Mouse (Mus musculus) gastrocnemius, adult 8-10 months (tissue): ENCODE data around the gene Toe1. TPM values are rescaled to one million over a fixed set of nuclear protein-coding genes. Genes with fewer than 3 reads are reported as not detected.
A peak's percentile ranks its signal among the peaks of the same experiment; 100 is the strongest.
"Not testable (repeated sequence)": the region's sequence is repeated elsewhere in the genome, so short reads cannot be mapped to it uniquely, and the experiment has no call there.

ENCODE experiments used
- DNase-seq, 2 experiments: peaks; one replicate each; pipeline ENCODE4 v3.0.0; 2022; ENCODE audit warnings: low spot score in 2 of 2
- total RNA-seq, 4 experiments: library from RNA; stranded (reverse); gene quantifications; 2 replicates each; pipeline ENCODE4 v1.2.4; 2022

Gene Toe1
- 1 to 10 TPM; 4.1 to 6.1 (median 4.5) TPM for total RNA-seq

DNA sequence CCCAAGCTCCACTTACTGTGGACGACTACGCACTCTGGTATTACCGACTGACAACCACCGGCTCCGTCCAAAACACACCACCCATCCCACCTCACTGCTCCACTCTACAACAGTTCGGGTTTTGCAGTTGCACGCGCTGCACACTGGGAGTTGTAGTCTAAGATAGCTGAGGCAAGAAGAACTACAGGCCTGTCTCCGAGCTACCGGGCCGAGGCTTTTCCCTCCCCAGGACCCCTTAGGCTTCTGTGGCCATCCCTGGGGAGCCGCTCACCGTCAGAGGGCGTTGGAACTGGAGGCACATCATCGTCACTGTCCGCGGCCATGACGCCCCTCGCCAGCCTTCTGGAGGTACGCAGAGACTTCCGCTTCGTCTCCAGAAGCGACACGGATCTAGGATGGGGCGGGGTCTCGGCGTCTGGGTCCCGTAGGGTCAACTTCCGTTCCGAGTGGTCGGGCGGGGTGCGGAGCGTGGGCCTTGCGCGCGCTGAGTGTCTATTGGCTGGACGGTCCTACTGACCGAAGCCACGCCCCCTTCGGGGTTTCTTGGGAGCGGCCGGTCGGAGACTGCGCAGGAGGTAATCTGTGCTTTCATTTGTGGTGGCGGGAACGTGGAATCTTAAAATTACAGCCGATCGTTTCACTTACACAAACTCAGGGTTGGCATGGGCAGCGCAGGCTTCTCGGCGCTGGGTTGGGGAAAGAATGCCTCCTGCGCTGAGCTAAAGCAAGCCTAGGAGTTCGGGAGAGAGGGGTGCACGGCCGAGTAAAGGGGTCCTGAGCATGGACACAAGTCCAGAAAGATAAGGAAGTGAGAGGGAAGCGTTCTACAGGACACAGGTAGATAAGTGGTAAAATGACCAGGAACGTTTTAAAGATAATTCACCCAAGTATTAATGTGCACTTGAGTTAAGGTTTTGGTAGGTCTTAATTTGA lies at the start of gene Toe1, which contains the start of gene Mutyh:
Gene Toe1, minus strand, starts transcription at position 444 of the 933 bp plus-strand sequence.
Gene Mutyh, plus strand, starts transcription at position 527 of the 933 bp plus-strand sequence.
- DNase-seq: peak; percentile 84 to 92

DNA sequence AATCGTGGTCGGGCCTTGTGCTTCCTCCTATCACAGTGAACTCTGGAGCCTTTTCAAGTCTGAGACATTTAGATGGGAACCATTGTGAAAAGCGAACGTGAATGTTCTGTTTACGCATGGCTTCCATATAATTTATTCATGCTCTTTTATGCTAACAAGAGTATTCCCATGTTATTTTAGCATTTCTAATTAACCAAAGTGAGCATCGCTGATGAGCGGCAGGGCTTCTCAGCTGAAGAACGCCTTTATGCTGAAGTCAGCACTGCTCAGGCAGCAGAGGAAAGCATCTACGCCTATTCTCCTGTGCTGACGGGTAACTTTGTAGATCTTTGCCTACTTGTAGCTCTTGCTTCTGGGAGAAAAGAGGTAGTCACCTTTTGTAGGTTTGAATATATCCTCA lies 49.8 kb upstream of the Toe1 start:
- DNase-seq: no peak

- DNase-seq: no peak
Measured at GRCm38 (mm10) chr4:116854286-116854685, 46.8 kb upstream of the Toe1 start.

DNA sequence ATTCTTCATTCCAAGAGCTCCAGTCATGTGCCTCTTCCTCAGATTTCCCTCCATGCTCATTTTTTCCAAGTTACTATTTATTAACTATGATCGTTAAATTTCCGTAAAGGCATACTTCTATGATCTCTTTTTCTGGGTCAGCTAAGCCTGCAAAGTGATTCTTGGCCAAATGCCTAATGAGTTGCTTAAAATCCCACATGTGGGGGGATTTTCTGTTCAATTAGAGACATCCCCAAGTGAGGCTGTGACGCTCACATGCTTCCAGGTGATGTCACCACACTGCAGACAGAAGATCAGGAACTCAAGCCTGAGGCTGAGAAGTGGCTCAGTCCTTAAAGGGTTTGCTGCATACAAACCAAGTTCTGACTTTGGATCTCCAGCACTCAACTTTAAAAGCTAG lies 42.5 kb upstream of the Toe1 start:
- DNase-seq: no peak

GRCm38 (mm10) chr4:116844324-116844723 lies 36.9 kb upstream of the Toe1 start:
- DNase-seq: no peak

DNA sequence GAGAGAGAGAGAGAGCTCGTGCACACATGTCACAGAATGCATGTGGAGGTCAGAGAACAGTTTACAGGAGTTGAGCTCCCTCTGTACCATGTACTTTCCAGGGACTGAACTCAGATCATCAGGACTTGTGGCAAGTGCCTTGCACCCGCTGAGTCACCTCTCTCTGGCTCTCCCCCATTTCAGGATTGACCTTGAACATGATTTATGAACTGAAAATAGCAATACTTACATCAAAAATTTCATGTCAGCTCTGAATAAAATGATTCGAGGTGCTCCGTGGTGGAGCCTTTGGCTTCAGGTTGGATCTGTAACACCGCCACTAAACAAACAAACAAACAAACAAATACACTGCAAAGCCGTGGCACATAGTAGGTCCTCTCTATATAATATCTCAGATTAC lies 33.4 kb upstream of the Toe1 start:
- no peak for DNase-seq

GRCm38 (mm10) chr4:116840096-116840495 lies 32.7 kb upstream of the Toe1 start:
- DNase-seq: not testable (repeated sequence)

- DNase-seq: no peak
Measured at GRCm38 (mm10) chr4:116838999-116839398, 31.6 kb upstream of the Toe1 start.

GRCm38 (mm10) chr4:116830070-116830368 lies 22.6 kb upstream of the Toe1 start:
- no peak for DNase-seq

DNA sequence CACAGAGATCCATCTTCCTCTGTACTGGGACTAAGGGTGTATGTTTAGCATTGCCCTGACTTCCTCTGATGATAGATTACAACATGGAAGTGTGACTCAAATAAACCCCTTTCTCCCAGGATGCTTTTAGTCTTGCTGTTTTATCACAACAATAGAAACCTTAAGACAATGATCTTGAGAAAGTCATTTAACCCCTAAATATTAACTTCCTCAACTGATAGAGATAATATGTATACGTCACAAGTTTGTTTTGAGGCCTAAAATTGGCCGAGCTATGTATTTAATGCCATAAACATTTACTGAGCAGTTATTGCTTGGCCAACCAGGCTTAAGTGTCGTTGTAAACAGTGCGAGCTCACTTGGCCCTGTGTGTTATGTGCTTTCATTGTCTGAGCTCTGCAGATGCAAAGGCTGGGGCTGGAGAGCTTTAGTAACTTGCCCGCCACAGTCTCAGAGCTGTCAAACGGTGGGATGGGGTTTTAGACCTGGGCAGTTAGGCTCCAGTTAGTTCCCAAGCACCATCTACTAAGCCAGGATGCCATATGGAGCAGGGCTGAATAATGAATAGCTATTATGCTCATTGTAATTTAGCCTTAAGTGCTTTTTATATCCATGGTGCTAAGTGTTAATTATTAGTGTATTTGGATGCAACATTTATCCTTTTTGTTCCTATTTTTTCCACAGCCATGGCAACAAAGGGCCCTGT lies 22.1 kb upstream of the Toe1 start:
- DNase-seq: no peak

DNA sequence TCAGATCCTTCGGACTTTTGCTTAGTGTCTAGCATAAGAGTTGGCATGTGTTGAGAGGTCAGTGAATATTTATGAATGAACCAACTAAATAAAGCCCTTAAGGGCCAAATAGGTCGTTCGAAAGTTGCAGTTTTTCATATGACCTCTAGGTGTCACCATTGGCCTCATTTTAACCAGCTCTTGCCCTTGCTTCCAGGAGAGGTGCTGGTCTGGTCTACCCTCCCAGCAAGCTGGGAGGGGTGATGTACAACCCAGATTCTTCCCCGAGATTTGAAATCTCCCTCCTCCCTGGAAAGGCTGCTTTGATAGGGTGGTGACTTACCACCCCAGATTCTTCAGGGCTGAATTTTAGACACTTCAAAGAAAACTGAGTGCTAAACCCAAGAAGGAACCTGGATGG lies 20.4 kb upstream of the Toe1 start:
- DNase-seq: no peak

GRCm38 (mm10) chr4:116824541-116825004 lies 17.1 kb upstream of the Toe1 start:
- peak; percentile 40 to 62 for DNase-seq

DNA sequence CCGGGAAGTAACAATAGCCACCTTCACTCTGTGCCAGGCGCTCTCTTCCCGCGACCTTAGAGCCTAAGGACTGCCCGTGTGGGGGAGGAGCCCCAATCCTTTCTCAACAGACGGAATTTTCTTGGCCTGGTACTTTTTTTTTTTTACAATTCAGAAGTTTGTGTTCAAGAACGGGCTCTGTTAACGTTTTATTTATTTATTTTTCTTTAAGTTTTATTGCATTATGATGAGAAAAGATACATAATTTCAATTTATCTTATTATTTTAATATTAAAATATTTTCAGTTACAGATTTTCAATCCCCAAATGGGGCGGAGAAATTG lies 14.2 kb upstream of the Toe1 start, which contains the start of gene Hpdl:
Gene Hpdl, minus strand, starts transcription at position 14 of the 323 bp plus-strand sequence.
- no peak for DNase-seq

- peak; percentile 67 to 71 for DNase-seq
Measured at GRCm38 (mm10) chr4:116820902-116821693, 13.7 kb upstream of the Toe1 start.

DNA sequence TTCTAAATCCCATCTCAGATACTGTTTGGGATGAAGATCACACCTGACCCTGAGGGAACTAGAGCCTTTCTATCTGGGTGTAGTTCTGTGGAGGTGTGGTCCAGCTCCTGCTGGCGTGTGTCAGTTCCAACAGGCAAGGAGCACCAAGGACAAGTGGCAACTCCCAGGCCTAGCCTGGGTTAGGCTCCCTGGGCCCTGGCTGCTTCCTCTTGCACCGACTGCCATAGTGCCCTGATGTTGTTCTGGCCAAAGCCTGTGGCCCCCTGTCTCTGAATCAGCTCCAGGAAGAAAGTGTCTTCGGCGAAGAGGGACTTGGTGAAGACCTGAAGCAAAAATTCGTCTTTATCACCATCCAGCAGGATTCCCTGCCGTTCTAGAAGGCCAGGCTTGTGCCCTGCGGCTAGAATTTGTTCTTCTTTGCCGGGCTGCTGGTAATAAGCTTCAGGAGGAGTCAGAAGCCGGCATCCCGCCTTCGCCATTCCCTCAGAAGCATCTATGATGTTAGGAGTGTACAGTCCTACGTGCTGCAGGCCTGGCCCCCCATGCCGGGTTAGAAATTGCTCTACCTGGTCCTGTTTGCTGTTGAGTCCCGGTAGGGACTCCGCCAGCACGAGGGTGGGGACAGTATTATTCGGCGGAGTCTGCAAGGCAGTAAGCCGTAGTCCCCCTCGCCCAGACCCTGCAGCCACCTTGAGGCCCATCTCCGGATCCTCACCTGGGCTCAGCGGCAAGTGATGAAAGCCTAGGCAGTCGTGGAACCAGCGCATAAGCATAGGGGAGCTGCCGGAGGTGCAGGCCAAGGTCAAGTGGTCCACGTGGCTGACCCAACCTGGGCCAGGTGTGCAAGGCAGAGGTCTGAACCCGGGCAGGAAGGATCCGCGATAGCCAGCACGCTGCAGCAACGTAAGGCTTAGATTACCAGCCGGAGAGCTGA lies 12.8 kb upstream of the Toe1 start:
- DNase-seq: no peak

GRCm38 (mm10) chr4:116817486-116817885 lies 10.0 kb upstream of the Toe1 start:
- no peak for DNase-seq

DNA sequence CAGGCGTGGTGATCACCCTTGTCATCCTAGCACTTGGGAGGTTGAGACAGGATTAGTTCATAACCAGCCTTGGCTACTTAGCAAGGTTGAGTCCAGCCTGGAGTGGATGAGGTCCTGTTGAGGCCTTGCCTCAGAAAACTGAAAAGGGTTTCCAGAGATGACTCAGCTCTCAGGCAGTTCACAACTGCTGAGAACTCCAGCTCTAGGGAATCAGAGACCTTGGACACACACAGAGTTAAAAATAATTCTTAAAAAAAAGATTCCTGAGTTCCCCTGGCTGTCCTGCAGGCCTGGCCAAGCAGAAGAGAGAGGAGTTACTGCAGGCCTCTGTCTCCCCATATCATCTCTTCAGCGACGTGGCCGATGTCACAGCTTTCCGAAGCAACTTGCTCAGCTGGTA lies 7.8 kb upstream of the Toe1 start:
- DNase-seq: no peak

GRCm38 (mm10) chr4:116811012-116811411 lies 3.6 kb upstream of the Toe1 start:
- DNase-seq: no peak

DNA sequence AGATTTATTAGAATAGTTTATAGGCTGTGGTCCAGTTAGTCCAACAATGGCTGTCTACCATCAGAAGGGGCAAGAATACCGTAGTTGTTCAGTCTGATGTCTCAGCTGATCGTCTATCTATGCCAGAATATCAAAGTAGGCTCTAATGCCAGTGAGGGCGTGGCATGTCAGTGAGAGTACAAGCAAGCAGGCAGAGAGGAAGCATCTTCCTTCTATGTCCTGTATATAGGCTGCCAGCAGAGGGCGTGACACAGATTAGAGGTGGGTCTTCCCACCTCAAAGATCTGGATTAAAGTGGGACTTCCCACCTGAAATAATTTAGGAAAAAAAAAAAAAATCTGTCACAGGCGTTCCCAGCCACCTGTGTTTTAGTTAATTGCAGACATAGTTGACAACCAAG lies 7.5 kb downstream of the Toe1 start:
- no peak for DNase-seq

- no peak for DNase-seq
Measured at GRCm38 (mm10) chr4:116796442-116797110, 10.9 kb downstream of the Toe1 start.
